In genomic region chr11:103272888-103273287, GRCm38 (mm10) we compare ENCODE assay signal across 20 mouse cellular contexts. TPM values are rescaled to one million over a fixed set of nuclear protein-coding genes. Genes with fewer than 3 reads are reported as not detected.
"Had no signal": no experiment of that assay in that cellular context is flagged by ENCODE, and none has a peak within 500 bp of the region (broad histone marks: within the 10 kb centered on the region; RNA-seq: fewer than 3 reads in every experiment).

No protein-coding gene starts in this region.

- H3K4me2 ChIP-seq: lung, embryonic 15.5 days; midbrain, embryonic 11.5 days; midbrain, embryonic 13.5 days; midbrain, embryonic 15.5 days; neural tube, embryonic 12.5 days; stomach, embryonic 15.5 days had no signal

- H3K4me3 ChIP-seq: lung, embryonic 15.5 days; megakaryocyte, embryonic 14.5 days; midbrain, embryonic 13.5 days; midbrain, embryonic 15.5 days; neural tube, embryonic 12.5 days; stomach, embryonic 15.5 days had no signal

- DNase-seq: liver, postnatal 0 days; lung, adult 2 months; lung, postnatal 14 days; lung, postnatal 36 days; right cerebral cortex, postnatal 14 days; thymus, adult 2 months; thymus, postnatal 25 days; thymus, postnatal 4 days had no signal

- H3K9me3 ChIP-seq: lung, embryonic 15.5 days; megakaryocyte, embryonic 14.5 days; midbrain, embryonic 13.5 days; midbrain, embryonic 15.5 days; neural tube, embryonic 12.5 days; stomach, embryonic 15.5 days had no signal

- H3K4me1 ChIP-seq: neural tube, embryonic 12.5 days had no signal

- H3K27me3 ChIP-seq: lung, embryonic 15.5 days; midbrain, embryonic 13.5 days; midbrain, embryonic 15.5 days; neural tube, embryonic 12.5 days; stomach, embryonic 15.5 days had no signal

- H3K36me3 ChIP-seq: lung, embryonic 15.5 days; midbrain, embryonic 13.5 days; midbrain, embryonic 15.5 days; neural tube, embryonic 12.5 days; stomach, embryonic 15.5 days had no signal

- H3K27ac ChIP-seq: lung, embryonic 15.5 days; macrophage; midbrain, embryonic 13.5 days; midbrain, embryonic 15.5 days; neural tube, embryonic 12.5 days; stomach, embryonic 15.5 days; stomach, postnatal 0 days had no signal

- H3K9ac ChIP-seq: liver, postnatal 0 days; lung, embryonic 15.5 days; midbrain, embryonic 13.5 days; midbrain, embryonic 15.5 days; neural tube, embryonic 12.5 days; stomach, embryonic 15.5 days had no signal

- ATAC-seq: liver, postnatal 0 days; lung, postnatal 0 days; midbrain, embryonic 13.5 days; midbrain, embryonic 15.5 days had no signal

RNA-seq across cellular contexts. Expression of gene Spata32, which starts 54.7 kb away (rescaled TPM):
- polyA plus RNA-seq: liver, postnatal 0 days; lung, adult 2 months; lung, embryonic 15.5 days; lung, postnatal 0 days; macrophage; midbrain, embryonic 11.5 days; spleen, adult 2 months; stomach, embryonic 15.5 days; stomach, postnatal 0 days; thymus, adult 2 months; urinary bladder, adult 2 months had no signal
